Mouse (Mus musculus): ENCODE data around the gene Plcb3.
"Not testable (repeated sequence)": the region's sequence is repeated elsewhere in the genome, so short reads cannot be mapped to it uniquely, and the experiment has no call there.

The Plcb3 gene

DNA sequence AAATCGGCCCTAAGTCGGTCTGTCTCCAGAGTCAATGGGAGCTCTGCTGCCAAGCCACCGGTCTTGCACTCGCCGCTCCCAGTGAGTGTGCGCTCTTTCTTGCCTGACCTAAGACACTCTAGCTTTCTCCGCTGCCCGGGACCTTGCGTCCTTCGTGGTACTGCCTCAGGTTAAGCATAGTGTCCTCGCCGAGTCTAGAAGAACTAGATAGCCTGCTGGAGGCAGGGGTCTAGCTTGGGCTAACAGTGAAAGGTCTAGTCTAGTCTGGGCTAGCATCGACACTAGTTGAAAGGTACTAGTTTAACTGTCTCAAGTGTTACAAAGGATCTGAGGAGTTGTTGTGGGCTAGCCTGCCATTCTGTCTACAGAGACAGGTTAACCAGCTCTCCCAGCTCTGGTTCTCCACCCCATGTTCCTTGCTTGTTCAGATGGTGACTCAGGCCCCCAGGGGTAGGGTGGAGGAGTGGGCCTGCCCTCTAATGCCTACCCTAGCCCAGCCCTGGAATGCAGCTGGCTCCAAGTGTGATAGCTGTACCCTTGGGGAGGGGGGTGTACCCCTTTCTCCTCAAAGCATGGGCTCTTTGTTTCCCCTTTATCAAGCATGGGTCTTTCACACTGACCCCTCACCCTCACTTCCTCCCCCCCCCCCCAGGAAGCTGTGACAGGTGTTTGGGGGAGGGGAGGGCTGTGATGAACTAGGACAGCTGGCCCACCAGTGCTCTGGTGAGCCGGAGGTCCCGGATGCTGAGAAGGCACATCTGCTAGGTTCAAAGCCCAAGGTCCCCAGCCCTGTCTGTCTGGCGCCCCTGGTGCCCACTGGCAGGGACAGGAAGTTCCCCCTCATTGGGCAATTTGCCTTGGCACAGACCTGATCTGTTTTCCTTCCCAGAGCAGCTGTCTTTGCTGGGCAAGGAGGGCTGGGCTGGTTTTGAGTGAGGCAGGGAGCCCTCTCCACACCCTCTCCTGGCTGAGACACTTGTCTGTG, at the start of gene Plcb3:
Plcb3 (minus strand) TSS at position 934 of the 985 bp plus-strand sequence.
- no peak for DNase-seq (ENCODE audit: low spot score)

DNA sequence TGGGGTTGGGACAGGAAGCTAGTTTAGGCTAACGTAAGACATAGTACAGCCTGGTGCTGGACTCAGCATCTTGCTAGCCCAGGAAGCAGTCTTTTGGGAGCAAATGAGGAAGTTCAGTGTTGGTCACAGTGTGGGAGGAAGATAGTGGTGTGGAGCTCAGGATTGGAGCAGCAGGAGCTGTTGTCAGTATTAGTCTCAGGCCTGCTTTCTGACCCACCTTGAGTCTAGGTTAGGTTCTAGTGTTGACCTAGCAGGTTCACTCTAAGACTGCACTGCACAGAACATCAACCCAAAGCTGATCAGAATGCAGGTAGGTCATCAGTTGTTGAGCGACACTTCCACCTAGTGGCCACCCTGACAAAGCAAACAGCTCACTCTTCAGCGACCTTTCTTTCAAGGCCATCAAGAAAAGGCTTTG, 44.0 kb upstream of the Plcb3 start:
- DNase-seq (ENCODE audit: low spot score), result no peak

DNA sequence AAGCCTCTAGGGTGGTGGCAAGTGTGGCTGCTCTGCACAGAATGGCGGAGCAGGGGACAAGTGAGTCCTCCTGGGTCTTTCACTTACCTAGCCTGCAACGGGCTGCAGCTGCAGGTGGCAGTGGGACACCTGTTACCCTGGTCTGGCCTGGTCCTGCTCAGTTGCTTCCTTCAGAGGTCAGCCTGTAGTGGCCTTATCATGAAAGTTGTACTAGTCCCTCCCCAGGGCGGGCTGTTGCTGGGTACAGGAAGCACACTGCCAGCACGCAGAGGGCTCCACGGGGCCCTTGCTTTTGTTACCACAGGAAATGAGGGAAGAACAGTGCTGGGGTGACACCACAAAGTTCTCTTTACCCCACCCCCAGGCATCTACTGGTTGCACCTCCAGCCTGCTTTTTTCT, 42.9 kb upstream of the Plcb3 start, which contains the start of gene Fermt3:
Fermt3 (minus strand) TSS at position 279 of the 400 bp plus-strand sequence.
- no peak for DNase-seq (ENCODE audit: low spot score)

DNA sequence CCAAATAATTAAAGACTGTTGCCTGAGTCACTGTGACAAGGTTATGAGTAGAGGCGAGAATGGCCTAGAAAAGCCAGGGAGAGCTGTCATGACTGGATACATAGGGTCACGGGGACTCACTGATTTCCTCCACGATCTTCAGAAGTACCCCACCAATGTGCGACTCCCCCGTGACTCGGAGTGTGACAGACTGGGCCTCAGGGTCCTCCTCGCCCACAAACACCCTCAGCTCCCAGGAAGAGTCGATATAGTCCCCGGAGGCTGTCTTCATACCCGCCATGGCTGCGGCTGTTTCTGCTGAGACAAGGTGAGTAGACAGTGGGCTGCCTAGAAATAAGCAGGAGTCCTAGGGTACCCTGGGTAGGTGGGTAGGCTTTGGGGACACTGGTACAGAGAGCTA, 42.3 kb upstream of the Plcb3 start:
- no peak for DNase-seq (ENCODE audit: low spot score)

DNA sequence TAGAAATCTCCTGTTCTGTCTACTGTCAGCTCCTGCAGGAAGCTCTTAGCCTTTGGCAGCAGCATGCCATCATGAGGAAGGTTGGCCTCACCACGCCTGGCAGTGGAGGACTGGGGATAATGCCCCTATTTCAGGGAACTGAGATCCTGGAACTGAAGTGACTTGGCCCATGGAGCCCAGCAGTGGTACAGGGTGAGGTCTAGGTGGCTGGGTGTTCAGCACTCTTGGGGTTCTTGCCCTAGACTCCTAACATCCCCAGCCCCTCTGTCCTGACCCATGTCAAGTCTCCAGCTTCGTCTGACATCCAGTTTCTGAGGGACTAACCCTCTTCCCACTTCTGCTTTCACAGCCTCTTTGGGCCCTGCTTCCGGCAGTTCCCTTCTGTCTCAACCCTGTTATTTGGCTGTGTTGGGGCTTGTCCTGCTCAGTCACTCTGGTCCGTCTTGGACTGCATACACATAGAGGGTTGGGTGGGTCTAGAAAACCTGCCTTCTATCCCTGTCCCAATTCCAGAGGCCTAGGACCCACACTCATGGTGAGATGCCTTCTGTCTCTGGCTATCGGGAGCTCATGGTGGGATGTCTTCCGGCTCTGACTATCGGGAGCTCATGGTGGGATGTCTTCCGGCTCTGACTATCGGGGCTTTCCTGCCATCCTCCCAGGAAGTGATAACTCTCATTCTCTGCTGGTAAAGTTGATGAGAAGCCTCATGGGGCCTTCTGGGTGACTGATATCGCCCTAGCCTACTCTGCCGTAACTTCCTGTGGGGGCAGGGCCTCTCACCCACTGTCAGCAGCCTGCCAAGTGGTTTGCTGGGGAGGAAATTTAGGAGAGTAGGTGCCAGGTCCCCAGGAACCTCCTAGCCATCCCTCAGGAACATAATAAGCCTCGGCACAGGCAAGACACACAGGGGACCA, 41.5 kb upstream of the Plcb3 start:
- DNase-seq (ENCODE audit: low spot score), result no peak

DNA sequence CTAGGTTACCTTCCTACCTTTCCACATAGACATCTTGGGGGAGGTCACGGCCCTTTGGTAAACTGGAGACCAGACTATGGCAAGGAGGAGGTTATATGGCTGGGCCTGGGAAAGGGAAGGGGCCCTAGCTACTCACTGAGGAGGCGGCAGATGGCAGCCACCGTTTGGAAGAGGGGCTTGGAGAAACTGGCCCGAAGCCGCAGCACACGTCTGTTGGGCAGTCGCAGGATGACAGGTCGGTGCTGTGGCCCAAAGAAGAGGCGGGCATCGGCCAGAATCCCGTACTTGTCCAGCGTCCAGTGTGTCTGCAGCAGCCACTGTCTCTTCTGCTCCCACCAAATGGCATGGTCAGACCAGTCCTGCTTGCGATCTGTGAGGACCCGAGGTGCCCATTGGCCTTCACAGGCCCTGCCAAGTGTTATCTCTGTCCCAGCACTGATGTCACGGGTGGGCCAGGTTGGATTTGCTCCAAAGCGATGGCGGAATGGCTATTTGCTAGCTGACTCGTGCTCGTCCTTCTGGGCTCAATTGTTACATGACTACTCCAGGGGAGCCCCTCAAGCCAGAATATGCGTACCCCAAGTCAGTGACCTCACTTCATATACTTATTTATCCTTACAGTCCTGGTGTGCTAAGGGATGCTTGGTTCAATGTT, 38.3 kb upstream of the Plcb3 start:
- no peak for DNase-seq (ENCODE audit: low spot score)

DNA sequence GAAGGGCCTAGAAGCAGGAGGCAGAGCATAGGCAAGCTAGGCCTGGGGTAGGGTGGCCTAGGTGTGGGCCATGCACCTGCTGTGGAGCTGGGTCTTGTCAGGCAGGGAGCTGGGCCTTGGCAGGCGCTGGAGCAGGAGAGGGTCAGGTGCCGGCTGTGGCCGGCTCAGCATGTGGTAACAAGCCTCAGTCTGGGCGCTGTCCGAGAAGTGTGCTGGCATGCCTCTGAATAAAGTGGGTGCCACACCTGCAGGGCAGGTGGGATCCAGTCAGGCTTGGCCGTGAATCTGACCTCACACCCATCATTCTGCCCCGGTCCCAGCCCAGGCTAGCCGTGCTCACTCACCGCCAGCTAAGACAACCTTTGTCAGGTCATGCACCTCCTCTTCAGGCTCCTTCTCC, 37.7 kb upstream of the Plcb3 start:
- DNase-seq (ENCODE audit: low spot score), result no peak

DNA sequence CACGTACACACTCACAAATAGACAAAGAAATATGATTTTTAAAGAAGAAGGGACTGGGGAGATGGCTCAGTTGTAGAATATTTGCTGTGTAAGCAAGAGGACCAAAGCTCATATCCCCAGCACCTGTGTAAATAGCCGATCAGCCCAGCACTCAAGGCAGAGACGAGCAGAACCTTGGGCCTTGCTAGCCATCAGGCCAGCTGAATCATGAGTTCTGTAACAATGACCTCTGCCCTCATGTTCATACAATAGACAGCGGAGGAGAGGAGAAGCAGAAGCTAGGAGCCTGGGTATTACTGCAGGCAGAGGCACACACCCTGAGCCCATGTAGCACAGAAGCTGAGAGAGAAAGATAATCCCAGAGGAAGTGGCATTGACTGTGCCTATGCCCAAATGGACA, 36.2 kb upstream of the Plcb3 start:
- no peak for DNase-seq (ENCODE audit: low spot score)

DNA sequence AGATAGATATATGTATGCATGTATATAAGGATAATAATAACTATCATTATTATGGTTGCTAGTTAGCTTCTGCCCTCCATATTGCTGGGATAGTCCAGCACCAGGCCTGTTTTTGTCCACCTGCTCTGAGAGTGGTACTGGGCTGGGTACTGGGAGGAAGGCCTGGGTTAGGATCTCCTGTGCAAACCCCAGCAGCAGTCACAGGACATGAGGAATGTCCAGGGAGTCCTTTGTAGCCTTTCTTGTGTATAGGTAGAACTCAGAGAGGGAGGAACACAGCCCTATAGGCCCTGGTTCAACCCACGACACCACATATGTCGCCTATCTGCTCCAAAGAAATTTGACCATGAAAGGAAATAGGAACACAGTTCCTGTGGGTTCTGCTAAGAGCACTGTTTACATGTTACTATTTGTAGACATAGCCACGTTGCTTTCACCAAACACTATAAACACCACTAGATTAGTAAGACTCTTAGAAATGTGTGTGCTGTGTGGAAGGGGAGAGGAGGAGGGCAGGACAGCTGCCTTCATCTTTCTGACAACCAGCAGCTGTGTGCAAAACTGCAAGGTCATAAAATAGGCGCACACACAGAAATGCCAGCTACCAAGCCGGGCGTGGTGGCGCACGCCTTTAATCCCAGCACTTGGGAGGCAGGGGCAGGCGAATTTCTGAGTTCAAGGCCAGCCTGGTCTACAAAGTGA, 30.8 kb upstream of the Plcb3 start:
- DNase-seq (ENCODE audit: low spot score), result no peak

DNA sequence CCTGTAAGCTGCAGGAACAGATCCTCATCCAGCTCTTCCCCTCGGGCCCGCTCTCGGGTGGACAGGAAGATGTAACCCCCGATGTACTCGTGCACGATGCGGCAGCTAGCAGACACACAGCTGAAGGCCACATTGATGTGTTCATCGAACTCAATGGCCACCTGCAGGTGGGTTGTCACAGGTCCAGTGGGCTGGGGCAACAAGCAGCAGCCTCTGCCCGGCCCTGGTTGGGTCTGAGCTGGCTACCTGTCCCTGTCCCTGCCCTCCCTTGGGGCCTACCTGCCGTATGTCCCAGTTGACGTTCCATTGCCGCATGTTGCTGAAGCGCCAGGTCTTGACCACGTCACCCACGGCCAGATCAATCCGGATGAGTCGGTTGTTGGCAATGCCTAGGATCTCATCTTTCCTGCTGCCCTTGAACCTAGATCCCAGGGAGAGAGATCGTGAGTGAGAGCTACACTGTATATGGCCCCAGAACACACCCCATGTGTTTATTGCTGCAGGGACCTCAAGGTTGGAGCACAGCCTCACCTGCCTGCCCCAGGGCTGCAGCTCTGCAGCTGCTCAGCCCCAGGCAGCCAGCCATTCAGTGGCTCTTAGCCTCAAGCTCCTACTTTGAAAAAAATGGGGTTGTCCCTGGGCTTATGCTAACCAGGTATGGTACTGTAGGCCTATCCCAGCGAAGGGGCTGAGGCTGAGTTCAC, 23.2 kb upstream of the Plcb3 start:
- DNase-seq (ENCODE audit: low spot score), result no peak

DNA sequence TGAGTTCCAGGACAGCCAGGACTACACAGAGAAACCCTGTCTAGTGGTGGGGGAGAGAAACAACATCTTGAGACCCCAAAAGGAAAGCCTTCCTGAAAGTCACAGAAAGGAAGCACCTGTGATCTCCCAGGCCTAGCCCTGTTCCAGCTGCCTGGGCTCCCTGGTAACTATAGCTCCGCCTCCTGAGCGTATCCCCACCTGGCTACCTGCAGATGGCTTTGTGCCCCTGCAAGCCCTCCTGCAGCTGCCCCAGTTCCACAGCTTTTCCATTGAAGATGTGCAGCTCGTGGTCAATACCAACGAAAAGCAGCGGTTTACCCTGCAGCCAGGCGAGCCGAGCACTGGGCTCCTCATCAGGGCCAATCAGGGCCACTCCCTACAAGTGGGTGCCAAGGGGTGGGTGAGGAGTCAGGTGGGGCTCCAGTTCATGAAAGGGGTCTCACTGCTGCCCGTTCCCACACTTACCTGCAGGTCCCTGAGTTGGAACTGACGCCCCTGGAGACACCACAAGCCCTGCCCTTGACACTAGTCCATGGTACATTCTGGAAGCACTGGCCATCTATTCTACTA, 21.5 kb upstream of the Plcb3 start:
- DNase-seq (ENCODE audit: low spot score), result no peak

DNA sequence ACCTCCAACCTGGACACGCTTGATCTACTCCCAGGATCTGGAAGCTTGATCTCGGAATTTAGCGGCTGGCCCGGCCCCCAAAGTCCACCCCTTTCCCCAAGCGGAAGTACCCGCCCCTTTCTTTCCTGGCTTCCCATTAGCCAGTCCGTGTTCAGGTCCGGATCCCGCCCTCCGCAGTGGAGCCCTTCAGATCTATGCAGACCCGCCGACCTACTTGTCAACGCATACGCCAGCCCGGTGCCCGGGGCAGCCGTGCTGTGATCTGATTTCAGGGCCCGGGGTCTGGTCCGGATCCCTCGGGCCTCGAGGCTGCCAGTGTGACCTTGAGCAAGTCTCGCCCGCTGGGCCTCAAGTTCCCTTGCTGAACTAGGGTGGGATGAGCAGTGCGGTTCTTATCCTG, 19.7 kb upstream of the Plcb3 start, which contains the start of the genes Nudt22 and Trpt1:
Nudt22 (minus strand) TSS at position 112 of the 400 bp plus-strand sequence.
Trpt1 (plus strand) TSS at position 126 of the 400 bp plus-strand sequence.
- DNase-seq (ENCODE audit: low spot score), result no peak

DNA sequence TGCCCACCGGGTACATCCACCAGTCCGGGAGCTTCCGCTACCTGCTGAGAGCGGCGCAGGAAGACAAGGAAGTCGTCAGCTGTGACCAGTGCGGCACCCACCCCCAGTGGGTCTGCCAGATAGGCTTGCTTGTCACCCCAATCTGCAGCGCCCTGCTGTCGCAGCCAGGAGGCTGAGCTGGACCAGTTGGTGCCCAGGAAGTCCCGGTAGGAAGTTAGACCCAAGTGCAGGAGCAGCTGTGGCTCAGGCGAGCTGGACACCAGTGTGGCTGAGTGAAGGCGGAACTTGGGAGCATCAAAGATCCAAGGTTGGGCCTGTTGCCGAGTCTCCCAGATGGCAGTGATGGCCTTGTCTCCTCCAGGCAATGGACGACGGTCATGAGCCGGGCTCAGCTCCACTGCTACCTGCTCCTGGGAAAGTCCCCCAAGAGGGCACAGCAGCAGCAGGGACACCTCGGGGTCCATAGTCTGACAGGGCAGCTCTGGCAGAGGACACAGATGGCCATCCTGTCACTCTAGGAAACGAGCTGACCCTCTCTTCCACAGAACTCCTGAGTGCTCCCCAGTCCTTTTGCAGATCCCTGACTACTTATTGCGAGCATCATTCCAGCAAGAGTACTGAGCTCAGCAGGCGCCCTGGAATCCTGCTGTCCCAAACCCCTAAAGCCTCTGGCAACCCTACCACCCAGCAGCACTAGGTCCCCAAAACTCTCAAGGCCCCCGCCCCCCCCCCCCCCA, 19.2 kb upstream of the Plcb3 start:
- DNase-seq (ENCODE audit: low spot score), result no peak

DNA sequence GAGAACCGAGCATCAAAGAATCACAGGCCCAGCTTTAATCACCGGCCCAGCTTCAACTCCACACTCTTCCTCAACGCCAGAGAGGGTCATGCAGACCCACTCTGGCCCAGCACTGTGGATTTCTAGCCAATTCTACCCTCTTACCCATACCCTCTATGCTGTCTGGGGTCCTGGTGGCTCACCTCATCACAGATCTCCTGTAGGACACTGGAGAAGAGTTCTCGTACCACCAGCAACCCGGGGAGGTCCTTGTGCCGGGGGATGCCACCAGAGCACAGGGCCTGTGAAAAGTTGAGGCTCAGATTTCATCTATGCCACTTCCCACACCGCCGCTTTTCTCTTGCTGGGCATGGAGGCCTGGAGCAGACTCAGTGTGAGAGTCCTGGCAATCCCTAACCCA, 18.2 kb upstream of the Plcb3 start:
- DNase-seq (ENCODE audit: low spot score), result no peak

DNA sequence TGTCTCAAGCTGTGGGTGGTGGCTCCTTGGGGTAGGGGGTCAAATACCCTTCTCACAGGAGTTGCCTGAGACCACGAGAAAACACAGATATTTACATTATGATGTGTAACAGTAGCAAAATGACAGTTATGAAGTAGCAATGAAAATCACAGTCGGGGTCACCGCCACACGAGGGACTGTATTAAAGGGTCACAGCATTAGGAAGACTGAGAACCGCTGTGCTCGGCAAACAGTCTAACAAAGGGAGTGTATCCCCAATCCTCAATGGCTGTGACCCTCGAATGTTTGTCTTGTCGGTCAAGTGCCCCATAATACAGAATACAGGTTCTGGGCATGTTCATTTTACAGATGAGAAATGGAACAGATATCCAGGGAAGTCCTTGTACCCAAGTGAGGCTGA, 17.7 kb upstream of the Plcb3 start:
- no peak for DNase-seq (ENCODE audit: low spot score)

DNA sequence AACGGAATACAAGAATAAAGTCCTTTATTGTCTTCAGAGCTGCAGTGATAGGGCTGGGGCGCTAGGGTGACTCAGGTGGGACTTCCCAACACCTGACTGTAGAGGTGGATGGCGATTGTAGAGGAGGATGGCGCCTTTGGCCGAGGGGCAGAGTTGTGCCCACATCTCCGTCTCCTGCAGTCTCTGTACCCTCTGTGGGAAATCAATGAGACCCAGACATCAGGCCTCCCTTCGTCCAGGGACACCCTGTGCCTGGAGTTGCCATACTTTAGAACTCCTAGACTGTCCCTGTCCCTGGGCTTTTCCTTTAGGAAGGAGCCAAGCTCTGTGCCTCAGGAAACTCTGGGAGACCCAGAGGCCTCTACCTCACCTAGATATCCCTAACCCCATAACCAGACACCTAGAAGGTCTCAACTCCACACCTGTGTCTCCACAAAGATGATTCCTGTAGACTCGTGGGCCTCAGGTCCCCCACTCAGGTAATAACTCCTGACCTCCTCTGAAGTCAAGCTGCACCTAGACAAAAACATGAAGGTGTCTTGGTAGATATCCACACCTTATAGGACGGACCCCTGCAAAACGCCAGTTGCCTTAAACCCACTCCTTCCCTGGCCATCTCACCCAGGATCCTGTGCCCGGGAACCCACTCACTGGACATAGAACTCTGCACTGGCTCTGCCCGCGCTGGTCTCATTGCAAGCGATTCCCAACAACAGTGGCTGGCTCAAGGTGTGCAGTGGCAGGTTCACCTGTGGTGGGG, 16.9 kb upstream of the Plcb3 start:
- no peak for DNase-seq (ENCODE audit: low spot score)

DNA sequence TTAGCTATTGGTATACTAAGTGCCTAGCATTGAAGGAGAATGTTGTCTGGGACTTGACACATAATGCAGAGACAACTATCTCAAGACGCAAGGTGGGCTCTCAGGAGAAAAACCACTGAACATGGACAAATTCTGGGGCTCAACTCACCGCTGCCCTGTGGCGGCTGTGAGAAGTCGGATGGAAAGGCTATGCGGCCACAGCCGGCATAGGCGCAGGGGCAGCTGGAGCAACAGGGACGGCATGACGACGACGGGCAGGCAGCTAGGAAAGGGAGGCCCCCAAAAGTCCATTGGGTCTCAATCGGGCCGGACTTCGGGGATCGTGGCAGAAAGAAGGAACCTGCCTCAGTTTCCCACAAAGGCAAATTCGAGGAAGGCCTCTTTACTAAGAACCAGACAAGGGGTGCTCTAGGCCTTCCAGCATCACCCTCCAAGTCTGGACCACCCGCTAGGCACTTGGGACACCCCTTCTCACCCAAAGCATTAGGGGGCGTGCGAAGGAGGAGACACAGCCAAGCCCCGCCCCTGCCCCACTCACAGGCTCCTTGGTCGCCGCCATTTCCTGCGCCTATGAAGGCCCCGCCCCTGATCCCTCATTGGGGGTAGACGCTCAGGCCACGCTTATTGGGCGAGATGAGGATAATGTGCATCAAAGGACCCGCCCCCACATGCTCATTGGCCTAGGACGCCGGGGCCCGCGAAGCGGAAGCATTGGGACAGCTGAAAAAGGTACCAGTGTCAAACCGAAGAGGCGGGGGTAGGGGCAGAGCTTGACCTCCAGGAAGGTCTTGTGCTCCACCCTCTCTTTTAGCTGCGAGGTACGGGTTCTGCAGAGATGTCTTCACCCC, 16.0 kb upstream of the Plcb3 start, which contains the start of gene Dnajc4:
Dnajc4 (minus strand) TSS at position 562 of the 848 bp plus-strand sequence.
- peak; percentile 89 for DNase-seq (ENCODE audit: low spot score)

DNA sequence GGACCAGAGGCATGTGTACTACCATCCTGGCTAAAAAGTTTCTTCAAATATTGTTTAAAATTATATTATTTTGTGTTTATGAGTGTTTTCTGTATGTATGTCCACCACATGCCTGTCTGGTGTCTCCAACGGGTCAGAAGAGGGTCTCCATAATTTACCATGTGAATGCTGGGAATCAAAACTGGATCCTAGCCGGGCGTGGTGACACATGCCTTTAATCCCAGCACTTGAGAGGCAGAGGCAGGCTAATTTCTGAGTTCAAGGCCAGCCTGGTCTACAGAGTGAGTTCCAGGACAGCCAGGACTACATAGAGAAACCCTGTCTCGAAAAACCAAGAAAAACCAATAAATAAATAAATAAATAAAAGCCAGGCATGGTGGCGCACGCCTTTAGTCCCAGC, 14.9 kb upstream of the Plcb3 start:
- not testable (repeated sequence) for DNase-seq (ENCODE audit: low spot score)

Data from layer of hippocampus, adult 9-10 months (tissue).